Mouse (Mus musculus) stomach, postnatal 0 days (tissue): ENCODE results near the gene Pik3cd. TPM values are rescaled to one million over a fixed set of nuclear protein-coding genes. Genes with fewer than 3 reads are reported as not detected.

Experiments used
- ATAC-seq: fragments of 200-750 bp; cut with Nextera tagmentation; 2 replicates; pipeline ENCODE4 v1.8.0; 2017; ENCODE audit not compliant: low FRiP score, low TSS enrichment
- DNase-seq: peaks from one replicate; pipeline ENCODE4 v3.0.0-alpha.2; 2016; ENCODE audit warnings: low spot score
- H3K27ac ChIP-seq: fragments of 300-500 bp; sonication (generic); replicated peaks from 2 replicates; pipeline ENCODE4 v1.5.1; 2014; ENCODE audit warnings: mild to moderate bottlenecking, control low read depth
- H3K27me3 ChIP-seq: fragments of 300-500 bp; sonication (generic); 2 replicates; pipeline ENCODE4 v1.6.1; 2014; ENCODE audit warnings: low read length; ENCODE audit not compliant: control insufficient read depth, insufficient read depth
- H3K36me3 ChIP-seq: fragments of 300-500 bp; sonication (generic); 2 replicates; pipeline ENCODE4 v1.6.1; 2014; ENCODE audit warnings: low read length, mixed read lengths; ENCODE audit not compliant: control insufficient read depth, insufficient read depth
- H3K4me1 ChIP-seq: fragments of 300-500 bp; sonication (generic); replicated peaks from 2 replicates; pipeline ENCODE4 v1.6.1; 2014; ENCODE audit warnings: antibody characterized with exemption; ENCODE audit not compliant: control insufficient read depth, insufficient read depth
- H3K4me2 ChIP-seq: fragments of 300-500 bp; sonication (generic); replicated peaks from 2 replicates; pipeline ENCODE4 v1.6.1; 2014; ENCODE audit warnings: low read depth, mild to moderate bottlenecking, control low read depth, moderate library complexity
- H3K4me3 ChIP-seq: fragments of 300-500 bp; sonication (generic); 2 replicates; pipeline ENCODE4 v1.5.1; 2014; ENCODE audit warnings: low read depth, low read length, control low read depth
- H3K9ac ChIP-seq: fragments of 300-500 bp; sonication (generic); 2 replicates; pipeline ENCODE4 v1.6.1; 2014; ENCODE audit warnings: mild to moderate bottlenecking, low read length, control low read depth, mixed read lengths
- H3K9me3 ChIP-seq: fragments of 300-500 bp; sonication (generic); 2 replicates; pipeline ENCODE4 v1.6.1; 2016; ENCODE audit warnings: low read length; ENCODE audit not compliant: control insufficient read depth
- CTCF ChIP-seq: IDR thresholded peaks from 2 replicates; pipeline ENCODE4 v1.5.1; 2016; ENCODE audit warnings: antibody characterized with exemption, low read depth, mild to moderate bottlenecking, moderate library complexity
- EP300 ChIP-seq: optimal IDR thresholded peaks from 2 replicates; pipeline ENCODE3; 2016; ENCODE audit warnings: antibody characterized with exemption
- WGBS: fragments of 180-500 bp; shearing (Covaris S2); extraction: QIAGEN DNeasy Blood & Tissue Kit; methylation state at CpG from one replicate; pipeline ENCODE4 v1.1.7; 2014; 5-methylcytosine and 5-hydroxymethylcytosine counted together
- polyA plus RNA-seq: library from polyadenylated mRNA; unstranded; fragments of >200 nt; fragmentation: Nextera tagmentation; extraction: Ambion mirVana; gene quantifications from 2 replicates; pipeline ENCODE4 v1.2.1, GENCODE M21; 2015

The Pik3cd gene
- polyA plus RNA-seq, 1 experiment from 2014 or later: 2.0 TPM

- WGBS: 77% methylated on average over 8 of the region's 8 CpGs
- DNase-seq (no peak), ATAC-seq (no peak)
- no peak overlapping the region for H3K27ac ChIP-seq
- H3K4me3 ChIP-seq: no peak overlapping the region
- no peaks in the 10 kb centered on the region for H3K9me3 ChIP-seq
- H3K27me3 ChIP-seq: no peaks in the 10 kb centered on the region
- H3K4me1 ChIP-seq: 0 out of 2 replicates have a peak, but pooled peaks cover 3% of the 10 kb centered on the region
- H3K9ac ChIP-seq: no peak overlapping the region
- TF ChIP-seq EP300 (no peak), CTCF (no peak)
- no peaks in the 10 kb centered on the region for H3K36me3 ChIP-seq
- H3K4me2 ChIP-seq: no peak overlapping the region
These were observed 92.9 kb downstream of the Pik3cd start for GRCm38 (mm10) chr4:149609256-149610025.

- H3K27ac ChIP-seq: no peak overlapping the region
These were observed 94.1 kb downstream of the Pik3cd start for GRCm38 (mm10) chr4:149608309-149608638.

GRCm38 (mm10) chr4:149607591-149608308, 94.6 kb downstream of the Pik3cd start:
- no peak for TF ChIP-seq EP300
- TF ChIP-seq CTCF: peak; percentile 16; the same call in 1 of the 2 replicates
- Histone ChIP-seq H3K9me3 (no peaks in the 10 kb centered on the region), H3K9ac (no peak overlapping the region), H3K36me3 (no peaks in the 10 kb centered on the region), H3K27ac (peak overlapping the region; percentile 58; the same call in 1 of the 2 replicates), H3K4me1 (0 out of 2 replicates have a peak, but pooled peaks cover 3% of the 10 kb centered on the region), H3K27me3 (no peaks in the 10 kb centered on the region), H3K4me2 (peak overlapping the region; percentile 8; the same call in 1 of the 2 replicates), H3K4me3 (no peak overlapping the region)
- ATAC-seq: peak; percentile 75
- no peak for DNase-seq
- WGBS: 41% methylated on average over 20 of the region's 20 CpGs

More at GRCm38 (mm10) chr4:149608309-149608638, 94.1 kb downstream of the Pik3cd start:
- 0 out of 2 replicates have a peak, but pooled peaks cover 3% of the 10 kb centered on the region for H3K4me1 ChIP-seq
- H3K4me3 ChIP-seq: no peak overlapping the region
- H3K27me3 ChIP-seq: no peaks in the 10 kb centered on the region
- peak; percentile 41; the same call in 1 of the 2 replicates for ATAC-seq
- TF ChIP-seq EP300 (no peak), CTCF (no peak)
- 71% methylated on average over 6 of the region's 6 CpGs for WGBS
- H3K9me3 ChIP-seq: no peaks in the 10 kb centered on the region
- H3K9ac ChIP-seq: no peak overlapping the region
- H3K4me2 ChIP-seq: no peak overlapping the region
- no peaks in the 10 kb centered on the region for H3K36me3 ChIP-seq
- no peak for DNase-seq

- no peak for ATAC-seq
These were observed 95.5 kb downstream of the Pik3cd start for GRCm38 (mm10) chr4:149606766-149607358.

GRCm38 (mm10) chr4:149606056-149606455, 96.3 kb downstream of the Pik3cd start:
- Histone ChIP-seq H3K4me1 (0 out of 2 replicates have a peak, but pooled peaks cover 3% of the 10 kb centered on the region), H3K36me3 (no peaks in the 10 kb centered on the region), H3K27me3 (no peaks in the 10 kb centered on the region), H3K4me2 (no peak overlapping the region), H3K9ac (no peak overlapping the region), H3K9me3 (no peaks in the 10 kb centered on the region), H3K4me3 (no peak overlapping the region), H3K27ac (no peak overlapping the region)
- TF ChIP-seq CTCF: no peak
- WGBS: 76% methylated on average over 18 of the region's 18 CpGs
- ATAC-seq (no peak), DNase-seq (no peak)

More at GRCm38 (mm10) chr4:149606766-149607358, 95.5 kb downstream of the Pik3cd start:
- 57% methylated on average over 15 of the region's 15 CpGs for whole genome bisulfite sequencing
- DNase-seq: no peak
- Histone ChIP-seq H3K4me1 (0 out of 2 replicates have a peak, but pooled peaks cover 3% of the 10 kb centered on the region), H3K27ac (no peak overlapping the region), H3K36me3 (no peaks in the 10 kb centered on the region), H3K9me3 (no peaks in the 10 kb centered on the region), H3K27me3 (no peaks in the 10 kb centered on the region), H3K4me3 (no peak overlapping the region), H3K9ac (no peak overlapping the region), H3K4me2 (no peak overlapping the region)
- TF ChIP-seq EP300 (no peak), CTCF (no peak)
